Mouse (Mus musculus) CH12.LX (cell line): ENCODE measurements at regions not wholly inside any gene's neighbourhood (a gene's known extent, or its start where the extent isn't known, plus 50 kb on each side); places are given as distances from the start of the nearest gene placed in this dataset.

Experiments used
- DNase-seq: peaks from one replicate; pipeline ENCODE4 v3.0.0-alpha.2; 2013; ENCODE audit errors: extremely low read depth
- H3K27ac ChIP-seq: 2 replicates; pipeline ENCODE4 v1.5.1; 2012; ENCODE audit warnings: low read depth, mild to moderate bottlenecking, control low read depth, moderate library complexity; ENCODE audit not compliant: insufficient read depth
- H3K27me3 ChIP-seq: replicated peaks from 2 replicates; pipeline ENCODE3; 2012; ENCODE audit warnings: inconsistent platforms
- H3K36me3 ChIP-seq, 2 experiments: replicated peaks in 1 of 2; 2 replicates each; pipeline versions ENCODE3 to v1.6.1; 2012; ENCODE audit warnings: inconsistent platforms in 1 of 2, low read length in 1 of 2, mild to moderate bottlenecking in 1 of 2, mixed read lengths in 1 of 2, moderate library complexity in 1 of 2; ENCODE audit not compliant: control insufficient read depth in 1 of 2, insufficient read depth in 1 of 2
- H3K4me1 ChIP-seq, 2 experiments: 2 replicates each; pipeline ENCODE4 v1.6.1; 2012; ENCODE audit warnings: inconsistent platforms in 1 of 2, moderate library complexity in 1 of 2; ENCODE audit not compliant: insufficient read depth in 2 of 2, control insufficient read depth in 1 of 2
- H3K4me2 ChIP-seq: 2 replicates; pipeline ENCODE4 v1.6.1; 2012; ENCODE audit warnings: low read depth, mild to moderate bottlenecking, control low read depth; ENCODE audit not compliant: poor library complexity, insufficient read depth, severe bottlenecking
- H3K4me3 ChIP-seq, 3 experiments: fragments of 150-350 bp in 1 of 3; sonication (generic) in 1 of 3; replicated peaks in 1 of 3; 2 replicates each; pipeline versions ENCODE3 to v1.5.1; 2011 to 2012; ENCODE audit warnings: low read depth in 2 of 3, low read length in 2 of 3, mild to moderate bottlenecking in 2 of 3, moderate library complexity in 2 of 3, control low read depth in 1 of 3, improper control_type of control experiment in 1 of 3, inconsistent platforms in 1 of 3, mixed read lengths in 1 of 3; ENCODE audit not compliant: poor library complexity in 1 of 3
- H3K79me2 ChIP-seq: replicated peaks from 2 replicates; pipeline ENCODE4 v1.6.1; 2012; ENCODE audit warnings: mild to moderate bottlenecking, moderate library complexity; ENCODE audit not compliant: control insufficient read depth, poor library complexity, insufficient read depth, severe bottlenecking; ENCODE audit errors: extremely low read depth
- H3K9ac ChIP-seq: 2 replicates; pipeline ENCODE4 v1.6.1; 2012; ENCODE audit warnings: low read depth, mild to moderate bottlenecking, control low read depth, moderate library complexity; ENCODE audit not compliant: insufficient read depth
- H3K9me3 ChIP-seq: replicated peaks from 2 replicates; pipeline ENCODE3; 2012; ENCODE audit warnings: low read length, inconsistent platforms, mixed read lengths
- CTCF ChIP-seq, 2 experiments: IDR thresholded peaks in 1 of 2; conservative IDR thresholded peaks in 1 of 2; 2 replicates each; pipeline ENCODE4 v1.5.1; 2011 to 2012; ENCODE audit warnings: low read depth in 2 of 2, low read length in 2 of 2, improper control_type of control experiment in 1 of 2, inconsistent platforms in 1 of 2, mild to moderate bottlenecking in 1 of 2, moderate library complexity in 1 of 2
- E2F4 ChIP-seq: IDR thresholded peaks from 2 replicates; pipeline ENCODE4 v1.6.1; 2011; ENCODE audit warnings: low read depth, low read length, improper control_type of control experiment; ENCODE audit not compliant: insufficient replicate concordance
- EP300 ChIP-seq: IDR thresholded peaks from 2 replicates; pipeline ENCODE4 v1.6.1; 2011; ENCODE audit warnings: low read length, improper control_type of control experiment
- ETS1 ChIP-seq: conservative IDR thresholded peaks from 2 replicates; pipeline ENCODE4 v1.6.1; 2012; ENCODE audit warnings: low read depth, mild to moderate bottlenecking, inconsistent platforms, low read length, improper control_type of control experiment, moderate library complexity
- JUN ChIP-seq: IDR thresholded peaks from 2 replicates; pipeline ENCODE4 v1.6.1; 2011; ENCODE audit warnings: low read depth, mild to moderate bottlenecking, low read length, improper control_type of control experiment, moderate library complexity; ENCODE audit not compliant: insufficient read depth
- KAT2A ChIP-seq: IDR thresholded peaks from 2 replicates; pipeline ENCODE4 v1.6.1; 2012; ENCODE audit warnings: low read length, improper control_type of control experiment, inconsistent platforms; ENCODE audit not compliant: insufficient replicate concordance
- MAX ChIP-seq: IDR thresholded peaks from 2 replicates; pipeline ENCODE4 v1.6.1; 2011; ENCODE audit warnings: low read length, improper control_type of control experiment
- MYC ChIP-seq: IDR thresholded peaks from 2 replicates; pipeline ENCODE4 v1.6.1; 2011; ENCODE audit warnings: low read depth, mild to moderate bottlenecking, improper control_type of control experiment, low read length
- NRF1 ChIP-seq: IDR thresholded peaks from 2 replicates; pipeline ENCODE4 v1.6.1; 2014; ENCODE audit warnings: low read depth, mild to moderate bottlenecking, inconsistent platforms, low read length, improper control_type of control experiment, moderate library complexity
- PAX5 ChIP-seq: IDR thresholded peaks from 2 replicates; pipeline ENCODE4 v1.6.1; 2012; ENCODE audit warnings: low read length, inconsistent platforms, mixed read lengths
- POLR2A ChIP-seq: IDR thresholded peaks from 2 replicates; pipeline ENCODE4 v1.6.1; 2011; ENCODE audit warnings: low read depth, mild to moderate bottlenecking, improper control_type of control experiment, low read length
- RCOR1 ChIP-seq: conservative IDR thresholded peaks from 2 replicates; pipeline ENCODE4 v1.6.1; 2012; ENCODE audit warnings: low read depth, mild to moderate bottlenecking, inconsistent platforms, low read length, improper control_type of control experiment
- SMC3 ChIP-seq: IDR thresholded peaks from 2 replicates; pipeline ENCODE4 v1.6.1; 2011; ENCODE audit warnings: low read depth, low read length, improper control_type of control experiment
- ZC3H11A ChIP-seq: IDR thresholded peaks from 2 replicates; pipeline ENCODE4 v1.6.1; 2012; ENCODE audit warnings: low read depth, mild to moderate bottlenecking, inconsistent platforms, low read length, improper control_type of control experiment
- ZKSCAN1 ChIP-seq: IDR thresholded peaks from 2 replicates; pipeline ENCODE4 v1.6.1; 2012; ENCODE audit warnings: low read depth, inconsistent platforms, low read length, improper control_type of control experiment, borderline replicate concordance
- ZMIZ1 ChIP-seq: IDR thresholded peaks from 2 replicates; pipeline ENCODE4 v1.6.1; 2012; ENCODE audit warnings: low read depth, mild to moderate bottlenecking, inconsistent platforms, low read length, improper control_type of control experiment
- dilution Hi-C: fragments of 300-500 bp; cut with MboI; formaldehyde crosslinking; loops from 2 replicates; pipeline ENCODE4 v1.14.3; 2020; ENCODE audit warnings: low sequenced_read_pairs; ENCODE audit not compliant: extremely low pct_unique_long_range_greater_than_20kb, extremely low pct_ligation_motif_present
- in situ Hi-C: fragments of 300-500 bp; cut with MboI; formaldehyde crosslinking; loops from 3 replicates; pipeline ENCODE4 v1.14.3; 2019; ENCODE audit warnings: low sequenced_read_pairs, low pct_ligation_motif_present, low pct_unique_long_range_greater_than_20kb, mixed read lengths

GRCm38 (mm10) chr14:76203135-76203534 is 92.4 kb downstream of the Nufip1 start:
- dilution Hi-C loops (no loop called here), in situ Hi-C loops (no loop called here)
- DNase-seq = no peak

GRCm38 (mm10) chr14:76216446-76217177 is 105.9 kb downstream of the Nufip1 start:
- in situ Hi-C loops = no loop called here
- no peak overlapping the region for H3K4me3 ChIP-seq

More at GRCm38 (mm10) chr14:76203135-76203534, 92.4 kb downstream of the Nufip1 start:
- no peaks in the 10 kb centered on the region for H3K79me2 ChIP-seq
- no peaks in the 10 kb centered on the region for H3K27me3 ChIP-seq
- peaks cover 4% of the 10 kb centered on the region for H3K9me3 ChIP-seq
- no peak overlapping the region for H3K4me2 ChIP-seq
- TF ChIP-seq ZC3H11A (no peak), EP300 (no peak), MYC (no peak), KAT2A (no peak), NRF1 (no peak)
- no peak overlapping the region for H3K9ac ChIP-seq
- no peaks in the 10 kb centered on the region for H3K4me1 ChIP-seq
- H3K36me3 ChIP-seq = no peaks in the 10 kb centered on the region
- no peak overlapping the region for H3K4me3 ChIP-seq
- no peak overlapping the region for H3K27ac ChIP-seq

GRCm38 (mm10) chr14:76217178-76217500 is 106.4 kb downstream of the Nufip1 start:
- Histone ChIP-seq H3K79me2 (no peaks in the 10 kb centered on the region), H3K27ac (no peak overlapping the region), H3K9me3 (peaks cover 8% of the 10 kb centered on the region), H3K4me3 (no peak overlapping the region), H3K9ac (no peak overlapping the region), H3K27me3 (no peaks in the 10 kb centered on the region), H3K4me1 (peaks cover 5 to 9% of the 10 kb centered on the region in 2 experiments; a peak in 3 of 4 replicates), H3K4me2 (no peak overlapping the region), H3K36me3 (no peaks in the 10 kb centered on the region)
- dilution Hi-C loops = no loop called here
- peak; percentile 79 for TF ChIP-seq NRF1
- no peak for TF ChIP-seq ZKSCAN1
- peak; percentile 45 for DNase-seq
- in situ Hi-C loops = no loop called here

More at GRCm38 (mm10) chr14:76216446-76217177, 105.9 kb downstream of the Nufip1 start:
- H3K36me3 ChIP-seq = no peaks in the 10 kb centered on the region
- no peaks in the 10 kb centered on the region for H3K79me2 ChIP-seq
- TF ChIP-seq ZKSCAN1 (no peak), E2F4 (no peak), PAX5 (no peak), ZMIZ1 (no peak), POLR2A (no peak), CTCF (conservative IDR thresholded peaks at IDR 0.05 in 1 of 2, IDR thresholded peaks at IDR 0.05 in 1 of 2; ENCODE audit: low read depth in 2 of 2, low read length in 2 of 2) (no peak), RCOR1 (no peak), SMC3 (no peak), JUN (no peak), ETS1 (no peak), MAX (no peak)
- H3K9ac ChIP-seq = no peak overlapping the region
- no peaks in the 10 kb centered on the region for H3K27me3 ChIP-seq
- H3K4me2 ChIP-seq = peak overlapping the region; percentile 34; the same call in 1 of the 2 replicates
- peaks cover 5 to 9% of the 10 kb centered on the region in 2 experiments; a peak in 3 of 4 replicates for H3K4me1 ChIP-seq
- no peak for DNase-seq
- H3K9me3 ChIP-seq = peaks cover 8% of the 10 kb centered on the region
- H3K27ac ChIP-seq = no peak overlapping the region
- dilution Hi-C loops = no loop called here
